Mouse (Mus musculus): Measurements from ENCODE around the gene Gcsh.

- TF ChIP-seq CTCF (IDR thresholded peaks at IDR 0.05; ENCODE audit: low read depth, low read length): no peak
- TF ChIP-seq GATA1 (IDR thresholded peaks at IDR 0.05; ENCODE audit: borderline replicate concordance, low read length): no peak
- TF ChIP-seq TAL1 (conservative IDR thresholded peaks at IDR 0.05; ENCODE audit: low read depth, low read length): no peak
- TF ChIP-seq POLR2AphosphoS5 (IDR thresholded peaks at IDR 0.05; ENCODE audit: insufficient replicate concordance, low read depth, low read length): no peak
Measured at GRCm38 (mm10) chr8:117011366-117011765, 18.0 kb upstream of the Gcsh start.
